Mouse (Mus musculus) myocyte (in vitro differentiated cells): ENCODE results near the gene Tob1. TPM values are rescaled to one million over a fixed set of nuclear protein-coding genes. Genes with fewer than 3 reads are reported as not detected.

ENCODE experiments used
- H3K27me3 ChIP-seq: one replicate; pipeline ENCODE4 v1.6.1; 2011; ENCODE audit not compliant: control insufficient read depth, insufficient read depth, insufficient read length
- H3K36me3 ChIP-seq: one replicate; pipeline ENCODE4 v1.6.1; 2011; ENCODE audit not compliant: control insufficient read depth, insufficient read depth
- H3K4me2 ChIP-seq: one replicate; pipeline ENCODE4 v1.6.1; 2011; ENCODE audit warnings: low read depth, control low read depth
- H3K4me3 ChIP-seq: one replicate; pipeline ENCODE4 v1.5.1; 2011; ENCODE audit warnings: mild to moderate bottlenecking, control low read depth, moderate library complexity
- H3K79me2 ChIP-seq: one replicate; pipeline ENCODE4 v1.6.1; 2011; ENCODE audit not compliant: control insufficient read depth, insufficient read depth
- H3ac ChIP-seq: one replicate; pipeline ENCODE4 v1.6.1; 2011; ENCODE audit not compliant: control insufficient read depth, insufficient read length
- CEBPB ChIP-seq: IDR thresholded peaks from 2 replicates; pipeline ENCODE4 v1.6.1; 2011; ENCODE audit warnings: mild to moderate bottlenecking, moderate library complexity; ENCODE audit not compliant: poor library complexity, insufficient read depth, severe bottlenecking
- E2F4 ChIP-seq: IDR thresholded peaks from one replicate; pipeline ENCODE4 v1.6.1; 2011; ENCODE audit warnings: mild to moderate bottlenecking, control low read depth, moderate library complexity; ENCODE audit not compliant: insufficient read depth
- MAX ChIP-seq: IDR thresholded peaks from one replicate; pipeline ENCODE4 v1.6.1; 2011; ENCODE audit warnings: low read depth, mild to moderate bottlenecking, control low read depth
- MYOD1 ChIP-seq, 3 experiments: IDR thresholded peaks; one replicate each; pipeline ENCODE4 v1.6.1; 2011; ENCODE audit warnings: control low read depth in 2 of 3, low read depth in 2 of 3, mild to moderate bottlenecking in 2 of 3, moderate library complexity in 1 of 3; ENCODE audit not compliant: insufficient read length in 2 of 3, control insufficient read depth in 1 of 3
- MYOG ChIP-seq, 3 experiments: IDR thresholded peaks; one replicate each; pipeline ENCODE4 v1.6.1; 2011; ENCODE audit warnings: control low read depth in 2 of 3, low read depth in 2 of 3, mild to moderate bottlenecking in 2 of 3; ENCODE audit not compliant: insufficient read length in 2 of 3, control insufficient read depth in 1 of 3, insufficient read depth in 1 of 3
- POLR2A ChIP-seq: IDR thresholded peaks from one replicate; pipeline ENCODE4 v1.6.1; 2011; ENCODE audit warnings: low read depth, mild to moderate bottlenecking, control low read depth, moderate library complexity; ENCODE audit not compliant: insufficient read length
- POLR2AphosphoS2 ChIP-seq: IDR thresholded peaks from one replicate; pipeline ENCODE4 v1.6.1; 2011; ENCODE audit warnings: low read depth, control low read depth; ENCODE audit not compliant: insufficient read length
- REST ChIP-seq: IDR thresholded peaks from one replicate; pipeline ENCODE4 v1.6.1; 2011; ENCODE audit warnings: mild to moderate bottlenecking, control low read depth, moderate library complexity; ENCODE audit not compliant: insufficient read depth, insufficient read length
- SRF ChIP-seq: IDR thresholded peaks from one replicate; pipeline ENCODE4 v1.6.1; 2011; ENCODE audit warnings: low read depth; ENCODE audit not compliant: control insufficient read depth, insufficient read length
- TCF12 ChIP-seq: IDR thresholded peaks from one replicate; pipeline ENCODE4 v1.6.1; 2011; ENCODE audit warnings: mild to moderate bottlenecking, control low read depth; ENCODE audit not compliant: poor library complexity, insufficient read depth, severe bottlenecking
- TCF3 ChIP-seq: IDR thresholded peaks from one replicate; pipeline ENCODE4 v1.6.1; 2011; ENCODE audit warnings: low read depth, control low read depth; ENCODE audit not compliant: insufficient read length
- USF1 ChIP-seq: IDR thresholded peaks from one replicate; pipeline ENCODE4 v1.6.1; 2011; ENCODE audit warnings: low read depth, mild to moderate bottlenecking, control low read depth, moderate library complexity
- polyA plus RNA-seq: library from polyadenylated mRNA; unstranded; fragments of >200 nt; fragmentation: generic; extraction: Trizol; gene quantifications from one replicate; pipeline ENCODE4 v1.2.1, GENCODE M21; 2012; ENCODE audit warnings: missing spikeins

The Tob1 gene
- polyA plus RNA-seq, 1 experiment: 32.8 TPM

DNA sequence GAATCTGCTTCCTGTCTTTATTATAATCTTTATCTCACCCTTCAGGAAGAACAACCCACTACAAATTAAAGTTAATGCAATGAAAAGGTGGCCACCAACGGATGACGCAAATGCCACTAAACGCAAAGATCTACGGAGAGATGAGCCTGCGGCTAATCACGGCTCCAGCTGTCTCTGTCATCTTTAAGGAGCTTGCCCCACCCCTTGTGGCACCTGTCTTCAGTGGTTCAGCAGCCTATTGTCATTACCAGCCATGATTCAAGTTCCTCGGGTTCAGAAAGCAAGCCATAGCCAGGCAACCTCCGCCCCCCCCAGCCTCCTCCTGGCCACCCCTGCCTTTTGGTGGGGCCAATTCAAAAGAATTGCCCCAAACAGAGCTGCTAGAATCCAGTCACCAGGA, 29.6 kb upstream of the Tob1 start:
- H3K4me3 ChIP-seq: no peak overlapping the region
- peak overlapping the region; percentile 20 for H3K4me2 ChIP-seq
- H3K79me2 ChIP-seq: no peaks in the 10 kb centered on the region
- H3K36me3 ChIP-seq: no peaks in the 10 kb centered on the region
- TF ChIP-seq TCF3 (peak; percentile 66), TCF12 (peak; percentile 41), MYOD1 (IDR thresholded peaks at IDR 0.05; ENCODE audit: control insufficient read depth in 1 of 3, insufficient read length in 2 of 3, low read depth in 2 of 3) (peak; percentile 87 to 96 (median 92)), USF1 (no peak), MYOG (IDR thresholded peaks at IDR 0.05; ENCODE audit: control insufficient read depth in 1 of 3, insufficient read depth in 1 of 3, insufficient read length in 2 of 3, low read depth in 2 of 3) (peak in 2 of 3 experiments; percentile 73 to 90)
- no peaks in the 10 kb centered on the region for H3K27me3 ChIP-seq
- no peak overlapping the region for H3ac ChIP-seq

DNA sequence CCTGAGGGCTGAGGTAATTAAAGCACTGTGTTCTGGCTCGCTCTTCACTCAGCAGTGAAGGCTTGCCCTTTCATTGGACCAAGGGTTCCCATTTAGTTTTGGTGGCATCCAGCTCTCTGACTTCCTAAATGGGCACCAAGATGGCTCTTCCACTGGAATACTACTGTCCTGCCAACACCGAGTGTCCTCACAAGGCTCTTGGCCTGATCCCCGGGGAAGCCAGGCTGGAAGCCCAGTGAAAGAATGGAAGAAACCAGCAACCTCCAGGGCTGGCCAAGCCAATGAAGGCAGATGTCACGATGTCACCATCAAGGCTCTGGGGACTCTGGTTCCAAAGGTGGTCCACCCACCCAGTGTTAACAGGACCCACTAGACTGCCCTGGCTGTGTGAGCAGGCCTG, 28.5 kb upstream of the Tob1 start:
- H3K36me3 ChIP-seq: no peaks in the 10 kb centered on the region
- no peaks in the 10 kb centered on the region for H3K27me3 ChIP-seq
- no peaks in the 10 kb centered on the region for H3K79me2 ChIP-seq
- TF ChIP-seq MYOD1 (IDR thresholded peaks at IDR 0.05; ENCODE audit: control insufficient read depth in 1 of 3, insufficient read length in 2 of 3, low read depth in 2 of 3) (no peak), TCF3 (no peak), MYOG (IDR thresholded peaks at IDR 0.05; ENCODE audit: control insufficient read depth in 1 of 3, insufficient read depth in 1 of 3, insufficient read length in 2 of 3, low read depth in 2 of 3) (no peak), TCF12 (no peak)
- H3K4me3 ChIP-seq: no peak overlapping the region
- no peak overlapping the region for H3K4me2 ChIP-seq
- no peak overlapping the region for H3ac ChIP-seq

GRCm38 (mm10) chr11:94183120-94183519, 28.1 kb upstream of the Tob1 start:
- TF ChIP-seq POLR2A: no peak
- TF ChIP-seq CEBPB: no peak
- TF ChIP-seq POLR2AphosphoS2: no peak
- no peak for TF ChIP-seq SRF
- no peak for TF ChIP-seq TCF3
- no peak for TF ChIP-seq TCF12
- no peak for TF ChIP-seq MYOD1 (IDR thresholded peaks at IDR 0.05; ENCODE audit: control insufficient read depth in 1 of 3, insufficient read length in 2 of 3, low read depth in 2 of 3)
- no peak for TF ChIP-seq E2F4
- TF ChIP-seq USF1: no peak
- H3K4me2 ChIP-seq: no peak overlapping the region
- no peaks in the 10 kb centered on the region for H3K36me3 ChIP-seq
- H3K4me3 ChIP-seq: no peak overlapping the region
- no peaks in the 10 kb centered on the region for H3K79me2 ChIP-seq
- H3ac ChIP-seq: no peak overlapping the region
- H3K27me3 ChIP-seq: no peaks in the 10 kb centered on the region

- Histone ChIP-seq H3K27me3 (no peaks in the 10 kb centered on the region), H3K4me3 (no peak overlapping the region), H3ac (no peak overlapping the region), H3K79me2 (no peaks in the 10 kb centered on the region), H3K36me3 (no peaks in the 10 kb centered on the region), H3K4me2 (no peak overlapping the region)
- no peak for TF ChIP-seq REST
- TF ChIP-seq POLR2AphosphoS2: no peak
Observed at GRCm38 (mm10) chr11:94183671-94184070, 27.6 kb upstream of the Tob1 start.

DNA sequence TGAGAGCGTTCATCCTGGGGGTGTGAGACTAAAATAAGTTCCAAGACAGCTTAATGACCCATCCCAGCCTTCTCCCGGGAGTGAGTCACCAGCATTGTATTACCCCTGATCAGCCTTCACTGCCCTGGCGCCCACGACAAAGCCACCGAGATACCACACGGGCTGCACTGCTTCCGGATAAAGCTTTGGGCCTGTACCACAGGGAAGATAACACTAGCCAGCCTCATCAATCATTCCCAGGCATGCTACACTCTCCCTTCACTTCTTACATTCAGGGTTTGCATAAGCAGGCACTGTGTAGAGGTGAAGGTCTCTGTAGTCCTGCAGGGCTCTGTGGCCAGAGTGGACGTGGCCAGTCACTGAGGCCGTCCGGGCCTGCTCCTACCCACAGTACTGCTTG, 21.7 kb upstream of the Tob1 start:
- TF ChIP-seq MYOG (IDR thresholded peaks at IDR 0.05; ENCODE audit: control insufficient read depth in 1 of 3, insufficient read depth in 1 of 3, insufficient read length in 2 of 3, low read depth in 2 of 3) (peak in 1 of 3 experiments; percentile 55), MYOD1 (IDR thresholded peaks at IDR 0.05; ENCODE audit: control insufficient read depth in 1 of 3, insufficient read length in 2 of 3, low read depth in 2 of 3) (peak in 1 of 3 experiments; percentile 45), POLR2AphosphoS2 (no peak)
- H3K27me3 ChIP-seq: no peaks in the 10 kb centered on the region
- peak overlapping the region; percentile 59 for H3K4me2 ChIP-seq
- H3K79me2 ChIP-seq: no peaks in the 10 kb centered on the region
- no peaks in the 10 kb centered on the region for H3K36me3 ChIP-seq
- H3ac ChIP-seq: no peak overlapping the region
- no peak overlapping the region for H3K4me3 ChIP-seq

- Histone ChIP-seq H3K4me2 (no peak overlapping the region), H3K79me2 (no peaks in the 10 kb centered on the region), H3K27me3 (no peaks in the 10 kb centered on the region), H3K36me3 (no peaks in the 10 kb centered on the region), H3ac (no peak overlapping the region), H3K4me3 (no peak overlapping the region)
- TF ChIP-seq MYOG (IDR thresholded peaks at IDR 0.05; ENCODE audit: control insufficient read depth in 1 of 3, insufficient read depth in 1 of 3, insufficient read length in 2 of 3, low read depth in 2 of 3) (no peak), E2F4 (no peak), MAX (no peak), POLR2A (no peak), MYOD1 (IDR thresholded peaks at IDR 0.05; ENCODE audit: control insufficient read depth in 1 of 3, insufficient read length in 2 of 3, low read depth in 2 of 3) (no peak), TCF12 (no peak), SRF (no peak), REST (no peak)
Observed at GRCm38 (mm10) chr11:94190665-94191064, 20.6 kb upstream of the Tob1 start.
